Mouse (Mus musculus): ENCODE results near the gene Limch1. TPM values are rescaled to one million over a fixed set of nuclear protein-coding genes. Genes with fewer than 3 reads are reported as not detected.

Gene Limch1
- polyA plus RNA-seq, 1 experiment from 2014 or later: 6.1 TPM

DNA sequence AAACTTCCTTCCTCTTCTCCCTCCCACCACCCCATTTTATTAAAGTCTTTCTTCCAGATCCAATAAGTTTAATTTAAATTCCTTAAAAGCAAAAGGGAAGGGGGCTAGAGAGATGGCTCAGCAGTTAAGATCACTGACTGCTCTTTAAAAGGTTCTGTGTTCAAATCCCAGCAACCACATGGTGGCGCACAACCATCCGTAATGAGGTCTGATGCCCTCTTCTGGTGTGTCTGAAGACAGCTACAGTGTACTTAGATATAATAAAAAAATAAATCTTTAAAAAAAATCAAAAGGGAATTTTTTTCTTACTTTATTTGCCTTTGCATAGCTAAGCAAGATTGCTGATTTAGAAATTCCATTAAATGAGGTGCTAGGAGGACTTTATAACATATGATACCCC is 37.2 kb downstream of the Limch1 start:
- TF ChIP-seq EP300 (optimal IDR thresholded peaks at IDR 0.05) (no peak), CTCF (IDR thresholded peaks at IDR 0.05; ENCODE audit: low read depth) (0 out of 2 replicates have a peak, but pooled peaks have one; percentile 23)
- ATAC-seq (ENCODE audit: low FRiP score, low TSS enrichment): no peak
- 92% methylated on average over 2 of the region's 2 CpGs for WGBS
- no peak for DNase-seq (ENCODE audit: low spot score)
- Histone ChIP-seq H3K4me2 (replicated peaks; ENCODE audit: low read depth) (no peak overlapping the region), H3K27me3 (ENCODE audit: control insufficient read depth, insufficient read depth, low read length) (no peaks in the 10 kb centered on the region), H3K9me3 (ENCODE audit: control insufficient read depth, low read length) (no peaks in the 10 kb centered on the region), H3K9ac (ENCODE audit: low read length) (no peak overlapping the region), H3K4me1 (replicated peaks; ENCODE audit: control insufficient read depth, insufficient read depth) (no peaks in the 10 kb centered on the region), H3K27ac (replicated peaks) (no peak overlapping the region), H3K4me3 (ENCODE audit: low read depth, low read length) (no peak overlapping the region), H3K36me3 (ENCODE audit: control insufficient read depth, insufficient read depth, low read length) (no peaks in the 10 kb centered on the region)

DNA sequence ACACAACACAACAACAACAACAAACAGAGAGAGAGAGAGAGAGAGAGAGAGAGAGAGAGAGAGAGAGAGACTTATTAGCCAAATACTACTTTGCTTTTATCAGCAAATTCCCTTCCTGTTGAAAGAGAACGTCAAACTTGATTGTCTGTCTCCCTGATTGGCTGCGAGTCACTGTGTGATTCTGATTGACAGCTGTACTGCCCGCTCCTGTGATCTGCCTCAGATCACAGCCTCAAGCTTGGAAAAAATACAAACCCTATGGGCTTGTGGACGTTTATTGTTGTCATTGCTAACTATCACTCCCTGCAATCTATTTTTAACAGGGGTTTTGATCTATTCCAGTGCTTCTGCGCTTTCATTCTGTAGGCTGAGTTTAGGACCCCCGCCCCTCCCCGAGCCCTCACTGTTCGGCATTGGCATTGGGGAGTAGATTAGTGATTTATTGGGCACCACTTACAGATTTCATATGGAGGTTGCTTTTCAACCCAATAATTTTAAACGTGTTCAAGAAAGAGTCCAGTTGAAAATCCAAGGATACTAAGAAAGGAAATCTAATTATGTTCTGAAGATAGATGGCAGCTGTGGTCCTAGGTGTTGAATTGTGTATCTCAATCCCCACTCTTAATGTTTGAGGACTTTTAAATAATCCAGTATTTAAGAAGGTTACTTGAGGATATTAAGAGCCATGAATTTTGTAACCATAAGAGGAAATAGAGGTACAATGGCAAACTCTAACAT is 39.2 kb downstream of the Limch1 start:
- Histone ChIP-seq H3K4me3 (ENCODE audit: low read depth, low read length) (no peak overlapping the region), H3K9me3 (ENCODE audit: control insufficient read depth, low read length) (no peaks in the 10 kb centered on the region), H3K4me2 (replicated peaks; ENCODE audit: low read depth) (no peak overlapping the region), H3K36me3 (ENCODE audit: control insufficient read depth, insufficient read depth, low read length) (no peaks in the 10 kb centered on the region), H3K27me3 (ENCODE audit: control insufficient read depth, insufficient read depth, low read length) (no peaks in the 10 kb centered on the region), H3K9ac (ENCODE audit: low read length) (no peak overlapping the region), H3K4me1 (replicated peaks; ENCODE audit: control insufficient read depth, insufficient read depth) (no peaks in the 10 kb centered on the region), H3K27ac (replicated peaks) (no peak overlapping the region)
- TF ChIP-seq CTCF (IDR thresholded peaks at IDR 0.05; ENCODE audit: low read depth) (no peak), EP300 (optimal IDR thresholded peaks at IDR 0.05) (no peak)
- no peak for ATAC-seq (ENCODE audit: low FRiP score, low TSS enrichment)
- no peak for DNase-seq (ENCODE audit: low spot score)
- 71% methylated on average over 9 of the region's 9 CpGs for WGBS

DNA sequence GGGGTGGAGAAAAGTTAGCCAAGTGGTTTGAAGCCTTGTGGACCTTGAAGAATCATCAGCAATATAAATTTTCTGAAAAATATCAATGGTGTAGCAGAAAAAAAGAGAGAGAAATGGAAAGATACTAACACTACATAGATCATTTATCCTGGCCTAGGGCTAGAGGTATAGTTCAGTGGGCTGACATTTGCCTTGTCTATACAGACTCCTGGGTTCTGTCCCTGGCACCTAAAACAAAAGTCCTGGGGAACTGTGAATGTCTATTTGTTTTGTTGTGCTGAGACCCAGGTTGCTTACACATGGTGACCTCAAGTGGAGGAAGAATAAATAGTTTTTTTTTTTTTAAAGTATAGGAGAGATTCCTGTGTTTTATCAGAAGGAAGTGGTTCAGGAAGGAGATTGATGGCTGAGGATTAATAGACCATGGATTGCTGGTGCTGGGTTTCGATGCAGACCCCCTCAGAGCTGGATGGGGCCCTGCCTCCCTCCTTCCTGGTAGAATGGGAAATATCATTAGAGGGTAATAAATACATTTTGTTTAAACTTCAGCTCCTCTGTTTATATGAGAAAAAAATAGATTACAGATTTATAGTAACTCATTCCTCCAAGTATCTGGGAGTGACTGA is 40.5 kb downstream of the Limch1 start:
- H3K4me1 ChIP-seq (replicated peaks; ENCODE audit: control insufficient read depth, insufficient read depth): no peaks in the 10 kb centered on the region
- H3K9ac ChIP-seq (ENCODE audit: low read length): no peak overlapping the region
- TF ChIP-seq CTCF (IDR thresholded peaks at IDR 0.05; ENCODE audit: low read depth) (no peak), EP300 (optimal IDR thresholded peaks at IDR 0.05) (no peak)
- H3K4me2 ChIP-seq (replicated peaks; ENCODE audit: low read depth): no peak overlapping the region
- WGBS: 18% methylated on average over 1 of the region's 1 CpGs
- no peaks in the 10 kb centered on the region for H3K27me3 ChIP-seq (ENCODE audit: control insufficient read depth, insufficient read depth, low read length)
- DNase-seq (ENCODE audit: low spot score) (no peak), ATAC-seq (ENCODE audit: low FRiP score, low TSS enrichment) (no peak)
- H3K36me3 ChIP-seq (ENCODE audit: control insufficient read depth, insufficient read depth, low read length): no peaks in the 10 kb centered on the region
- no peak overlapping the region for H3K4me3 ChIP-seq (ENCODE audit: low read depth, low read length)
- H3K9me3 ChIP-seq (ENCODE audit: control insufficient read depth, low read length): no peaks in the 10 kb centered on the region
- H3K27ac ChIP-seq (replicated peaks): no peak overlapping the region

DNA sequence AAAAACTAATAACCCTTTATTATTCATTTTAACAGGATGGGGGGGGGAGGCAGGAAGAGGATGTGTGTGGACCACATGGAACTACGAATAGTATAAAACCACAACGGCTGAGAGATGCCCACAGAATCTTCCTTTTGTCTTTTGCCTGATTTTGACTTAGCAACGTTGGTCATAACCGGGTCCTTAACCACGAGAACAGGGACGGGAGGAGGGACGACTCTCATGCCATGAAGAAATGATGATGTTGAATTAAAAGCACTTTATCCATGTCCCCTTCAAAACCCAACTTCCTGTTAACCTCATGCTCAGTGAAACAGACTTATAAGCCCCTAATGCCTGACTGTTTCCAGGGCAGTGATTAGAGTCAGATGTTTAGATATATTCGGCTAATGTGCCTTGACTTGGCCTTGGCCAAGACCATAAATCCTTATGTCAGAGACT is 41.0 kb downstream of the Limch1 start:
- no peaks in the 10 kb centered on the region for H3K36me3 ChIP-seq (ENCODE audit: control insufficient read depth, insufficient read depth, low read length)
- H3K4me1 ChIP-seq (replicated peaks; ENCODE audit: control insufficient read depth, insufficient read depth): no peaks in the 10 kb centered on the region
- H3K27ac ChIP-seq (replicated peaks): no peak overlapping the region
- no peak overlapping the region for H3K4me3 ChIP-seq (ENCODE audit: low read depth, low read length)
- TF ChIP-seq CTCF (IDR thresholded peaks at IDR 0.05; ENCODE audit: low read depth) (no peak), EP300 (optimal IDR thresholded peaks at IDR 0.05) (no peak)
- no peaks in the 10 kb centered on the region for H3K27me3 ChIP-seq (ENCODE audit: control insufficient read depth, insufficient read depth, low read length)
- no peak overlapping the region for H3K4me2 ChIP-seq (replicated peaks; ENCODE audit: low read depth)
- DNase-seq (ENCODE audit: low spot score) (no peak), ATAC-seq (ENCODE audit: low FRiP score, low TSS enrichment) (no peak)
- H3K9ac ChIP-seq (ENCODE audit: low read length): no peak overlapping the region
- H3K9me3 ChIP-seq (ENCODE audit: control insufficient read depth, low read length): no peaks in the 10 kb centered on the region
- WGBS: 40% methylated on average over 8 of the region's 8 CpGs

DNA sequence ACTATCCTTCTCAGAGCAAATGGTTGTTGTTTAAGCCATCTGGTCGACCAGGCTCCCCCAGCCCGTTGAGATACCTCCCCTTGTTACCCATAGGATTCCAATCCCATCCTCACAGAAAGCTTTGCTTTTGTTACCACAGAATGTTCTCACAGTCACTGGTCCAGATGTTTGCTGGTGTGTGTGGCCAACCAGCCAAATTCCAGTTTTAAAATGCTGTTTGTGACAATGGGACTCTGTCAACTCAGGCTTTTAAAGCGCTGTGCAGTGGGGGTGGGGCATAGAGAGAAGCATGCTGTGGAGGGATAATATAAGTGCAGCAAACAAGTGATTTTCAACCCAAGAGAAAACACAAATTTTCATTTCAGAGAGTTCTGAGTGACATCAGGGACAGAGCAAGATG is 43.4 kb downstream of the Limch1 start:
- TF ChIP-seq CTCF (IDR thresholded peaks at IDR 0.05; ENCODE audit: low read depth) (no peak), EP300 (optimal IDR thresholded peaks at IDR 0.05) (no peak)
- no peak for ATAC-seq (ENCODE audit: low FRiP score, low TSS enrichment)
- no peak overlapping the region for H3K27ac ChIP-seq (replicated peaks)
- no peak overlapping the region for H3K4me2 ChIP-seq (replicated peaks; ENCODE audit: low read depth)
- H3K27me3 ChIP-seq (ENCODE audit: control insufficient read depth, insufficient read depth, low read length): no peaks in the 10 kb centered on the region
- H3K9me3 ChIP-seq (ENCODE audit: control insufficient read depth, low read length): no peaks in the 10 kb centered on the region
- no peak overlapping the region for H3K4me3 ChIP-seq (ENCODE audit: low read depth, low read length)
- H3K4me1 ChIP-seq (replicated peaks; ENCODE audit: control insufficient read depth, insufficient read depth): no peaks in the 10 kb centered on the region
- 78% methylated on average over 3 of the region's 3 CpGs for WGBS
- no peaks in the 10 kb centered on the region for H3K36me3 ChIP-seq (ENCODE audit: control insufficient read depth, insufficient read depth, low read length)
- no peak for DNase-seq (ENCODE audit: low spot score)
- H3K9ac ChIP-seq (ENCODE audit: low read length): no peak overlapping the region

DNA sequence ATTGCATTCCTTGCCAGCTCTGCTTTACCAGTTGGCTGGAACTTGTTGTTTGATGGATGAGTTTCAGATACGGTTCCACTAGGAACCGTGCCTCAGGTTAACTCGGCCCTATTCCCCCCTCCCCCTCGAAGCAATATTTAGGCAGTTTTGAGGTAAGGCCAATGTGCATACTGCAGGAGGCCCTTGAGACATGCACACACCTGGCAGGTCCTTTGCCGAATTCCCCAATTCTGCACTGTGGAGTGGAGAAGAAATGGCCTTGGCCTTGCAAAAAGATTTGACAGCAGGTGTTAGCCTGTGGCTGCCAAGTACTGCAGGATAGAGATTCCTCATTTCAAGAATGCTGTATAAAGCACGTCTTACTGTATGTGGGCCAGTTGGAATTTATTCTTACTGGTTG is 45.5 kb downstream of the Limch1 start:
- Histone ChIP-seq H3K36me3 (ENCODE audit: control insufficient read depth, insufficient read depth, low read length) (no peaks in the 10 kb centered on the region), H3K27me3 (ENCODE audit: control insufficient read depth, insufficient read depth, low read length) (no peaks in the 10 kb centered on the region), H3K9me3 (ENCODE audit: control insufficient read depth, low read length) (no peaks in the 10 kb centered on the region), H3K4me1 (replicated peaks; ENCODE audit: control insufficient read depth, insufficient read depth) (no peaks in the 10 kb centered on the region), H3K9ac (ENCODE audit: low read length) (no peak overlapping the region), H3K4me2 (replicated peaks; ENCODE audit: low read depth) (no peak overlapping the region), H3K4me3 (ENCODE audit: low read depth, low read length) (no peak overlapping the region), H3K27ac (replicated peaks) (no peak overlapping the region)
- no peak for DNase-seq (ENCODE audit: low spot score)
- TF ChIP-seq CTCF (IDR thresholded peaks at IDR 0.05; ENCODE audit: low read depth) (no peak), EP300 (optimal IDR thresholded peaks at IDR 0.05) (no peak)
- ATAC-seq (ENCODE audit: low FRiP score, low TSS enrichment): no peak
- 68% methylated on average over 6 of the region's 6 CpGs for WGBS

Measured in stomach, postnatal 0 days (tissue).